Mouse (Mus musculus): Measurements from ENCODE around the gene 2510039O18Rik.
A peak's percentile ranks its signal among the peaks of the same experiment; 100 is the strongest.

DNA sequence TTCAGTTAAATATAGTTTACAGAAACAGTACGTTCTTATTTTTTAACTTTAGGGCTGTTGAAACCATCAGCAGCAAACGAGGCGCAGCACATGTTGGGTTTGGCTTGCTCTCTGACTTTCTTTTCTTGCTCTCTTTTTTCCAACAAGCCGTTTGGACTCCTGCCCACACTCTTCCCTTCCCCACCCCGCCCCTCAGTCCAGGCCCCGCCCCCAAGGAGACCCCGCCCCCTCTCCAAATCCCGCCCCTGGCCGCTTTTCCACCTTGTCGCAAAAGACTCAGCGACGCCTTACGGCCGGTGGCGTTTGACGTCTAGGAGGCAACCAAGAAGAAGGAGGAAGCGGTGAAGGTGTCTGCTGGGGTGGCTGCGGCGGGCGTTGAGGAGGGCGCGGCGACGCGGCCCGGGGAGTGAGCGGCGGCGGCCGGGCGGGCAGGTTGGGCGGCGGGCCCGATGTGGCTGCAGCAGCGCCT is at the start of gene 2510039O18Rik:
- TF ChIP-seq CTCF (IDR thresholded peaks at IDR 0.05; ENCODE audit: extremely low read depth, insufficient read depth, low read length) (no peak), POLR2A (IDR thresholded peaks at IDR 0.05; ENCODE audit: extremely low read depth, insufficient read depth, low read length) (peak; percentile 80)

Data from cortical plate, adult 2 months (tissue).